Mouse (Mus musculus) forebrain, embryonic 16.5 days (tissue): ENCODE results near the gene Nudt15. TPM values are rescaled to one million over a fixed set of nuclear protein-coding genes. Genes with fewer than 3 reads are reported as not detected.

Experiments used
- ATAC-seq: fragments of 200-750 bp; cut with Nextera tagmentation; 2 replicates; pipeline ENCODE4 v1.8.0; 2017; ENCODE audit warnings: mild to moderate bottlenecking, moderate library complexity
- H3K27ac ChIP-seq: fragments of 300-500 bp; sonication (generic); 2 replicates; pipeline ENCODE4 v1.5.1; 2014; ENCODE audit warnings: low read length, control low read depth
- H3K27me3 ChIP-seq: fragments of 300-500 bp; sonication (generic); replicated peaks from 2 replicates; pipeline ENCODE4 v1.6.1; 2014; ENCODE audit warnings: low read length; ENCODE audit not compliant: control insufficient read depth, insufficient read depth
- H3K36me3 ChIP-seq: fragments of 300-500 bp; sonication (generic); 2 replicates; pipeline ENCODE4 v1.6.1; 2014; ENCODE audit not compliant: control insufficient read depth, insufficient read depth
- H3K4me1 ChIP-seq: fragments of 300-500 bp; sonication (generic); replicated peaks from 2 replicates; pipeline ENCODE4 v1.6.1; 2014; ENCODE audit warnings: low read length; ENCODE audit not compliant: control insufficient read depth, insufficient read depth
- H3K4me2 ChIP-seq: fragments of 300-500 bp; sonication (generic); 2 replicates; pipeline ENCODE4 v1.6.1; 2014; ENCODE audit warnings: mild to moderate bottlenecking, low read length, control low read depth
- H3K4me3 ChIP-seq: fragments of 300-500 bp; sonication (generic); replicated peaks from 2 replicates; pipeline ENCODE4 v1.5.1; 2014; ENCODE audit warnings: mild to moderate bottlenecking, low read length, control low read depth
- H3K9ac ChIP-seq: fragments of 300-500 bp; sonication (generic); replicated peaks from 2 replicates; pipeline ENCODE4 v1.6.1; 2014; ENCODE audit warnings: low read depth, low read length, control low read depth
- H3K9me3 ChIP-seq: fragments of 300-500 bp; sonication (generic); 2 replicates; pipeline ENCODE4 v1.6.1; 2016; ENCODE audit warnings: low read length; ENCODE audit not compliant: control insufficient read depth
- WGBS: fragments of 180-500 bp; shearing (Covaris S2); extraction: QIAGEN DNeasy Blood & Tissue Kit; methylation state at CpG from one replicate; pipeline ENCODE4 v1.1.7; 2014; 5-methylcytosine and 5-hydroxymethylcytosine counted together
- polyA plus RNA-seq: library from polyadenylated mRNA; unstranded; fragments of >200 nt; fragmentation: Nextera tagmentation; extraction: Ambion mirVana; gene quantifications from 2 replicates; pipeline ENCODE4 v1.2.1, GENCODE M21; 2015

Gene Nudt15
- polyA plus RNA-seq, 1 experiment from 2014 or later, result 7.1 TPM

GRCm38 (mm10) chr14:73524136-73524535 is 23.9 kb downstream of the Nudt15 start:
- Histone ChIP-seq H3K27ac (no peak overlapping the region), H3K9me3 (no peaks in the 10 kb centered on the region), H3K4me2 (no peak overlapping the region), H3K36me3 (no peaks in the 10 kb centered on the region), H3K4me3 (no peak overlapping the region), H3K27me3 (no peaks in the 10 kb centered on the region), H3K9ac (no peak overlapping the region), H3K4me1 (peaks cover 2% of the 10 kb centered on the region; the same call in 1 of the 2 replicates)
- ATAC-seq, result no peak
- WGBS, result 73% methylated on average over 3 of the region's 3 CpGs

- H3K4me3 ChIP-seq, result peak within 1 kb of the TSS; percentile 95
- H3K4me1 ChIP-seq, result peaks cover 17% of the 10 kb centered on the region
- no peaks in the 10 kb centered on the region for H3K27me3 ChIP-seq
- ATAC-seq, result peak; percentile 97
- peak within 1 kb of the TSS; percentile 90 for H3K9ac ChIP-seq
- H3K27ac ChIP-seq, result no peak within 1 kb of the TSS
- H3K9me3 ChIP-seq, result no peaks in the 10 kb centered on the region
- WGBS, result under 1% methylated on average over 41 of the region's 41 CpGs
- H3K36me3 ChIP-seq, result no peaks in the 10 kb centered on the region; the same call in 1 of the 2 replicates
- peak within 1 kb of the TSS; percentile 95 for H3K4me2 ChIP-seq
Observed at GRCm38 (mm10) chr14:73509765-73510423, 38.1 kb downstream of the Nudt15 start, which contains the start of gene Med4. Gene Med4 (plus strand): TSS chr14:73510025.

GRCm38 (mm10) chr14:73508630-73509395 is 39.2 kb downstream of the Nudt15 start:
- no peaks in the 10 kb centered on the region for H3K27me3 ChIP-seq
- H3K9ac ChIP-seq, result no peak overlapping the region
- no peak overlapping the region for H3K27ac ChIP-seq
- no peak overlapping the region for H3K4me2 ChIP-seq
- 97% methylated on average over 6 of the region's 6 CpGs for WGBS
- H3K9me3 ChIP-seq, result no peaks in the 10 kb centered on the region
- no peak overlapping the region for H3K4me3 ChIP-seq
- H3K4me1 ChIP-seq, result peaks cover 18% of the 10 kb centered on the region
- no peak for ATAC-seq
- H3K36me3 ChIP-seq, result no peaks in the 10 kb centered on the region; the same call in 1 of the 2 replicates

GRCm38 (mm10) chr14:73507702-73508376 is 40.2 kb downstream of the Nudt15 start:
- no peaks in the 10 kb centered on the region for H3K27me3 ChIP-seq
- no peak overlapping the region for H3K4me2 ChIP-seq
- no peaks in the 10 kb centered on the region for H3K9me3 ChIP-seq
- 85% methylated on average over 11 of the region's 11 CpGs for WGBS
- H3K27ac ChIP-seq, result no peak overlapping the region
- no peaks in the 10 kb centered on the region; the same call in 1 of the 2 replicates for H3K36me3 ChIP-seq
- no peak for ATAC-seq
- no peak overlapping the region for H3K4me3 ChIP-seq
- no peak overlapping the region for H3K9ac ChIP-seq
- peaks cover 27% of the 10 kb centered on the region for H3K4me1 ChIP-seq

- no peak overlapping the region for H3K9ac ChIP-seq
- H3K4me2 ChIP-seq, result no peak overlapping the region
- WGBS, result 92% methylated on average over 15 of the region's 15 CpGs
- H3K36me3 ChIP-seq, result no peaks in the 10 kb centered on the region; the same call in 1 of the 2 replicates
- no peaks in the 10 kb centered on the region for H3K9me3 ChIP-seq
- no peak for ATAC-seq
- no peaks in the 10 kb centered on the region for H3K27me3 ChIP-seq
- H3K27ac ChIP-seq, result no peak overlapping the region
- peaks cover 33% of the 10 kb centered on the region for H3K4me1 ChIP-seq
- no peak overlapping the region for H3K4me3 ChIP-seq
Observed at GRCm38 (mm10) chr14:73507200-73507599, 40.8 kb downstream of the Nudt15 start.

- Histone ChIP-seq H3K4me1 (peaks cover 30% of the 10 kb centered on the region), H3K9me3 (no peaks in the 10 kb centered on the region), H3K36me3 (no peaks in the 10 kb centered on the region), H3K27ac (no peak overlapping the region), H3K9ac (no peak overlapping the region), H3K4me2 (no peak overlapping the region), H3K4me3 (no peak overlapping the region), H3K27me3 (no peaks in the 10 kb centered on the region)
- WGBS, result 72% methylated on average over 8 of the region's 8 CpGs
- ATAC-seq, result no peak
Observed at GRCm38 (mm10) chr14:73506283-73506682, 41.8 kb downstream of the Nudt15 start.

- Histone ChIP-seq H3K9me3 (no peaks in the 10 kb centered on the region), H3K27me3 (no peaks in the 10 kb centered on the region), H3K4me1 (peaks cover 19% of the 10 kb centered on the region), H3K4me2 (no peak overlapping the region), H3K36me3 (no peaks in the 10 kb centered on the region), H3K27ac (peak overlapping the region; percentile 77), H3K4me3 (no peak overlapping the region), H3K9ac (no peak overlapping the region)
- peak; percentile 75 for ATAC-seq
- 28% methylated on average over 13 of the region's 13 CpGs for WGBS
Observed at GRCm38 (mm10) chr14:73503237-73503933, 44.7 kb downstream of the Nudt15 start.

- ATAC-seq, result peak; percentile 69
- Histone ChIP-seq H3K9ac (no peak overlapping the region), H3K27ac (peak overlapping the region; percentile 77), H3K36me3 (no peaks in the 10 kb centered on the region), H3K9me3 (no peaks in the 10 kb centered on the region), H3K4me1 (peaks cover 19% of the 10 kb centered on the region), H3K4me2 (no peak overlapping the region), H3K4me3 (no peak overlapping the region), H3K27me3 (no peaks in the 10 kb centered on the region)
- WGBS, result 12% methylated on average over 7 of the region's 7 CpGs
Observed at GRCm38 (mm10) chr14:73502591-73503184, 45.4 kb downstream of the Nudt15 start.
